Mouse (Mus musculus): ENCODE measurements around the gene Rph3a. TPM values are rescaled to one million over a fixed set of nuclear protein-coding genes. Genes with fewer than 3 reads are reported as not detected.
"Not testable (repeated sequence)": the region's sequence is repeated elsewhere in the genome, so short reads cannot be mapped to it uniquely, and the experiment has no call there.

The Rph3a gene
- polyA plus RNA-seq, 1 experiment, result 0.01 TPM

DNA sequence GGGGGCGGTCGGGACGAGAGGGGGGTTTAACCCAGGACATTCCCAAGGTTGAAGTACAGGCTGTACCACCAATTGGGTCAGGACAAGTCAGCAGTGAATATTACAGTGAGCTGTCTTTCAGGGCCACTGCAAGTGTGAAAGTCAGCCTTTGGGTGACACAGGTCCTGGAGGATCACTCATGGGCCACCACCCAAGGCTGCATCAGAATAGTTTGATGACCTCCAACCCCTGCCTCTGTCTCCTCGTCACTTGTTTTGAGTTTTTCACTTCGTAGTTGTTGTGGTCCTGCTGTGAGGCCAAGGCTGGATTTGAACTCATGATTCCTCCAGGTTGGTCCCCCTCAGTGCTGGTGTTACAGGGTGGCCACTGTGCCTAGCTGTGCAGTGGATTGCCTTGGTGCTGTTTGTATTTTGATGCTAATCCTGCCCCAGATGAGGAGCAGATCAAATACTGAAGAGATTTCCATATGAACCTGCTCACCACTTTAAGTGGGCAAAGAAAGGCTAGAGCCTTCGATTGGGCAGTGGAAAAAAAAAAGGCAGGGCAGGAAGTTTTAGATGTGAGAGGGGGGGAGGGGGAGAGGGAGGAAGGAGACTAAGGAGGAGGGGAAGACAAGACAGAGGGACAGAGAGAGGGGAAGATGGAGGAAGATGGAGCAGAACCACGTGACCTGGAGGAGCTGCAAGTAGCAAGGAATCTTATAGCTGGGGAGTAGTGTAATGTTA is 101.5 kb downstream of the Rph3a start:
- DNase-seq (ENCODE audit: low spot score), result no peak

DNA sequence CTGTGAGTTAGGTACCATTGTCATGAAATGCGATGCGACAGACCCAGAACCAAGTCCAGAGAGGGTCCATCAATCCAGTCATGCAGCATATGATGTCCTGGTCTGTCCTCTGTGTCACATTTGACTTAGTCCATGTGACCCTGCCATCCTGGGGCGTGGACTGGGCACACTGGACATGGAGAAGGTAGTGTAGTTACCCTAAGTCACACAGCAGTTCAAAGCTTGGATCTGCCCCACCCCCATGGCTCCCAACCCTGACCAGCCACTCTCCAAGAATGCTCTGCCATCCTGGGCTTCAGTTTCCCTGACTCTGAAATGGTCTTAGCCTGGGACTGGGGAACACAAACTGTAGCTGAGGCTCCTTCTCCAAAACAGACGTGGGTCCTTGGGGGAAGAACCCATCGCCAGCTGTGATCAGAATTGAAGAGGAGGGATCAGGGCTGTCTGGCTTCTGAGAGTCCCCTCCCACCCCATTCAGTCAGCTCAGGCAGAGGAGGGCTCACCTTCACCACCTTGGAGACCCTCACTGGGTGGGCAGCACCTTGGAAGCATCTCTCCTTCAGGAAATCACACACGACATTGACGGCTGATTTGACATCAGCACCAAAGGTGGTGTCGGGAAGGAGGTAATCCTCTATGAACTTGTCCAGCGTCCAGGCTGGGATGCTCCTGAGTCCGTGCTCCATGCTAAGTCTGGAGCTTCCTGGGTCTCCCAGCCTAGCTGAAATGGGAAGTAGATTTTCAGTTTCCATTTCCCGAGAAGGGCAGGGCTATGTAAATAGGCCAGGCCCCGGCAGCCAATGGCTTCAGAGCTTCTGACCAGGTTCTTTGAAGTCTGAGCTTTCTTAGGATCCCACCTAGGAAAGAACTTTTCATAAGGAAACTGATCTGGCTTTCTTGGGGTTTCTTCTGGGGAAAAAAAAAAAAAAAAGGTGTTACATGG is 102.8 kb downstream of the Rph3a start, which contains the start of gene Oas1a:
Gene Oas1a, minus strand, starts transcription at position 731 of the 943 bp plus-strand sequence.
- not testable (repeated sequence) for DNase-seq (ENCODE audit: low spot score)

DNA sequence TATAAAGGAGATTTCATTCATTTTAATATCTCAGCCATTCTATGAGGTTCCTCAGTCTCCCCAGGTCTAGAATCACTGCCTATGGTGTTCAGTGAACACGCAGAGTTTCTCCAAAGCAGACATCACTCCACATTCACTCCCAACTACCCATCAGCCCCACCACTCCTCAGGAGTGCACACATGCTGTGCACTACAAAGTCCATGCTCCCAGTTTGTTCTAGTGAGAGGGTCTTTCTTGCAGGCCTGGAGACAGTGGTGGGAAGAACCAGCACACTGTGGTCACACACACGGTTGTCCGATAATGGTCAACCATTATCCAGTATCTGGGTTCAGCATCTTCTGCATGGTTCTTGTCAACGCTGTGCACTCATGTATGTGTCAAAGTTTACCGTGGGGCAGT is 107.8 kb downstream of the Rph3a start:
- no peak for DNase-seq (ENCODE audit: low spot score)

DNA sequence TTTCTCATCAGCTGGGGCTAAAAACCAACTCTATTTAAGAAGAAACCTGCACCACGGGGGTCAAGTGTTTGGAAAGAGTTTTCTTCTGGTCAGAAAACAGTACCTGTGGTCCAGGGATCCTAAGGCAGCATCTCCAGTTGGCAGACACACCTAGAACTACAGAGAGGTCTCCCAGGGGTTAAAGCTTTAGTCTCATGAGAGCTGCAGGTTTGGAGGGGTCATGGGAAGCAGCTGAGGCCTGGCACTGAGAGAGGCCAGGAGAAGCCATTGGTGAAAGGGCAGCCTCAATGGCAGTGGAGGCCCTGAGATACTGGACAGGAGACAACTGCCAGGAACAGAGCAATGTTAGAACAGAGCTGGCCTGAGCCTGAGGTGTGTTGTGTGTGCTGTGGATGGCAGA is 109.2 kb downstream of the Rph3a start:
- DNase-seq (ENCODE audit: low spot score), result no peak

DNA sequence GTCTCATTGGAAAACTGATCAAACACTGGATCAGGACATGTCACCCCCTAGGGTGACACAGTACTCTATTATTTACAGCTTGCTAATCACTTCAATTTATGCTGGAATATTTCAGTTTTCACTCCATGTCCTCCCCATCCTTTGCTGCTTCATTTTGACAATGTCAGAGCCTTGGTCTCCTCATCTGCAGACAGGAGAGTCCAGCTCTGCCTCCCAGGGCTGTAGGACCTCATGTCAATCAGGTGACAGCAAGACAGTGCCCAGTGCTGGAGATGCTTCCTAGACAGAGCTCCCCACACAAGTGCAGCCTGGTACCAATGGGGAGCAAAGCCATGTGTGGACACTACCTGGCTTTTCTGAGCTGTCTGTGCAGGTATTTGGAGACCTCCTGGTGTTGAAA is 111.2 kb downstream of the Rph3a start:
- no peak for DNase-seq (ENCODE audit: low spot score)

DNA sequence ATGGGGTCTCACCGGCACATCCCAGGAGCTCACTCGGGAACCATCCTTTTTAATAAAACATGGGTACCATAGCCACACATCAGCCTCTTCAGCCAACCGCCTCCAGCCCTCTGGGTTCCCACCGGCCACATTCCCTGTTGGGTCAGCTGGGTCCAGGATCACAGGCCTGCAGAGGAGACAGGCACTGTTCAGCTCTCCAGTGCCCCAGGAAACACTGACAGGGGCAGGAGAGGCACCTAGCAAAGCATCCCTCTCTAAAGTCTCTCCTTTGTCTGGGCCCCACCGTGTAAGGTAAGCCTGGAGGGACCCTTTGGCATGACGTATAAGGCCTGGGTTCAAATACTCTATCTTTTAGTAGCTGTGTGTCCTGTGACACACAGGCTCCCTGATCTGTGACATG is 111.6 kb downstream of the Rph3a start:
- DNase-seq (ENCODE audit: low spot score), result no peak

DNA sequence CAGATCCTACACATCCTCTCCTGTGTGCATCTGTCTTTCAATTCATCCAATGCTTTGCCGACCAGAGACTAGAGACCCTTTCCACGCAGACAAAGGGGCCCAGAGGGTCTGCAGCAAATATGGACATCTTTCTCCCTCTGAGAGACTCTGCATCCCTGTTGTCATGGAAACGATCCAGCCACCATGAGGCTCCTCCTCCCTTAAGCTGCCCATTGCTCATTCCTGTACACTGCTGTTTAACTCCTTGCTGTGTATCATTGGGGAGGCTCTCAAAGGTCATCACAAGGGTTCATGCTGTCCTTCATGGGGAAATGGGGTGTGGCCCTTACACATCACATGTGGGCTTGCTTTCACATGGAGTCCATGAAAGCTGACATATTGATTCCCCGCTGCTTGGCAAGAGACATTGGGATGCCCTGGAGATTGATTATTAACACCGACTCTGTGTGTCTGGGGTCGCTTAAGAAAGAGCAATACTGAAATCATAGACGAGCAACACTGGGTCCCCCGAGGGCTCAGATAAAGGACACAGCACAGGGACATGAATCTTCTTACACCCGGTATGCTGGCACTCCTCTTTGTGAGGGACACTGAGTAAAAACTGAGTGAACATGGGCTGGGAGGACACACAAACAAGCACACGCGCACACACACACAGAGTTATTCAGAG is 114.5 kb downstream of the Rph3a start:
- no peak for DNase-seq (ENCODE audit: low spot score)

DNA sequence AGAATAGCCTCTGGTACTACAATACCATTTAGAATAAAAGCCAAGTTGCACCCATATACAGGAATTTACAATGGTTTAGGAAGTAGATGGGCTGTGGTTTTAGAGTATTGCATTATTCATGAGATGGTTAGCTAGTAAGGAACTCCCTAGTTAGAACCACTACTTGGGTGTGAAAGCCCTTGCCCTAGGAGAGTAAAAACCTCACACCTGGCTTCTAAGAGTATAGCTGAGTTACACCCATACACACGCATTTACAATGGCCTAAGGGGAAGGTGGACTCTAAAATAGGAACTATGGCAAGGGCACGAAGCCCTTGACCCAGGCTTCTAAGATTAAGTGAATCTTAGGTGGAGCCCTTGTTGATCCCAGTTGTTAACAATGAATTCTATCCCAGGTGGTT is 115.2 kb downstream of the Rph3a start:
- not testable (repeated sequence) for DNase-seq (ENCODE audit: low spot score)

DNA sequence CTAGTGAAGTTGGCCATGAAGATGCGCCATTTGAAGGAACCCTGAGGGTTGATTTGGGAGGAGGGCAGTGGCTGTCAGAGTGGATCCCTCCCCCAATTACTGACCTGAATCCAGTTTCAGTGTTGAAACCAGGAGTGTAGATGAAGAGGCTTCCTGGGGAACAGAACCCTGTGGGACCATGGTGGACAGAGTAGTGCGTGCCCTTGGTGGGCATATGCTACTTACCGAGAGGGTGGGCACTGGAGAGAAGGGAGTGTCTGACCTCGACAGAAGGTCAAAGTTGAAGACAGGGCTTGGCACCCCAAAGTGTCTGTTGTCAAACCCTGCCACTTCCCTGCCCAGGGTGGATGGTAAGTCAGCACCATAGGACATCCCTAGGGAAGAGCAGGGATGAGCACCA is 116.0 kb downstream of the Rph3a start:
- not testable (repeated sequence) for DNase-seq (ENCODE audit: low spot score)

DNA sequence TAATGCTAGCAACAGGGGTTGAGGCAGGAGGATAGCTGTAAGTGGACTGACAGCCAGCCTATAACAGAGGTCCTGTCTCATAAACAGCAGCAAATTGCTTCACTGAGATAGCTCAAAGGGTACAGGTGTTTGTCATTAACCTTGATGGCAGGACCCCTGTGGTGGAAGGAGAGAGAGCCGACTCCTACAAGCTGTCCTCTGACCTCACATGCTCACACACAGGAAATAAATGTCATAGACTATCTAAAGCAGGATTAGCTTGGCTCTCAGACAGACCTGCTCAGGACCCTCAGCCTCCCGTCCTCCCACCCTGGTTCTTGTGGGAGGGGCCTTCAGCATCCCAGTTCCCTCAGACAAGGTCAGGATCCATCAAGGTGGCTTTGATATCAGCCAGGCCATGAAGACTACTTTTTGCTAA is 117.6 kb downstream of the Rph3a start:
- DNase-seq (ENCODE audit: low spot score), result no peak

DNA sequence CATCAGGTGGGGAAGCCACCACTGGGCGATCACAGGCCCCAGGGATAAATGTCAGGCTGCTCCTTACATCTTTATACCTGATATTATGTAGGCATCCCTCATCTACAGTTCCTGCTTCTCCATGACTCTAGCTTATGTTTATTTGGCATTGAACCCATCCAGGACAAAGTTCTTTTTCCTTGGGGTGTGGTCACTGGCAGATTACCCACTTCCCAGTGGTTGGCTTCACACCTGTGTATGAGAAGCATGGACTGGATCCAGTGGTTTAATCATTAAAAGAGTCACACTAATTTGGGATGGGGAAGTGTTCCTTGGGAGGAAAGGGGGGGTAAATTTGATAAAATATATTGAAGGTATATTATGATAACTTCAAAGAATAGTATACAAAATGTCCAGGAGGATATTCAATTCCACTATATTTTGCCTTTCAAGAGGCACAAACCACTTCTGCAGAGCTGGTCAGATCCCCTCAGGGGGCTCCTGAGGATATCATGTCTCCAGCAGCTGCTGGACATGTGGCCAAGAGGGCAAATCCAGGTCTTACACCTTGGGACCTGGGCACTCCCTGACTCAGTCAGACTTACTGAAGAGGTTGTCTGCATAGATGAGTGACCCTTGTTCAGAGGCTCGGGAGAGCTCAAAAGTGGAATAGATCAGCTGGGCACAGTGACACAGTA is 118.2 kb downstream of the Rph3a start:
- not testable (repeated sequence) for DNase-seq (ENCODE audit: low spot score)

DNA sequence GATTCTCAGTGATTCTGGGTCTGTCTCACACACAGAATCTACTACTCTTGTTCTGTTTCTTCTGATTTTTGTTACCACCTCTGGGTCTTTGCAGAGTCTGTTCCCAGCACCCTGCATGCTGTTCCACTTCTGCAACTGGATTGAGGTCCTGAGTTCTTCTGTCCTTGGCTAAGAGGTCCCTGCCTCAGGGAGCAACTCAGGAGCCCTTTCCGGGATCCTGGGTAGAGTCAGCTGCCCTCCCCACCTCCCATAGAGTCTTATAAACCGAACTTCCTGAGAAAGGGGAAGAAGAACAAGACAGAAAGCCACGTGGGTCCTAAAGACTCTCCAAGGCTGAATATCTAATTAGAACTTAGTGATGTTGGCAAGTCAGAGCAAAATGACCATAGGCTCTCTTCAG is 118.9 kb downstream of the Rph3a start:
- no peak for DNase-seq (ENCODE audit: low spot score)

Other genes starting within 250 kb of the Rph3a start
- gene Oas3, start 232.4 kb downstream of the Rph3a start, polyA plus RNA-seq (2012; rRNA removed), result 0.32 and 0.94 TPM in 2 replicates
- gene Oas1e, start 214.6 kb downstream of the Rph3a start, polyA plus RNA-seq (2012; rRNA removed), result 0.06 and 0.07 TPM in 2 replicates
- 4.7 and 5.1 TPM in 2 replicates for gene Oas1c, start 197.6 kb downstream of the Rph3a start, polyA plus RNA-seq (2012; rRNA removed)
- gene Oas1f, start 162.7 kb downstream of the Rph3a start, polyA plus RNA-seq (2012; rRNA removed), result 0.15 and 0.16 TPM in 2 replicates
- gene Oas1h, start 148.7 kb downstream of the Rph3a start, polyA plus RNA-seq (2012; rRNA removed), result not detected in 2 replicates
- gene Oas1g, start 122.5 kb downstream of the Rph3a start, polyA plus RNA-seq (2012; rRNA removed), result 2.4 and 3.1 TPM in 2 replicates
- 5.3 and 5.7 TPM in 2 replicates for gene Oas1a, start 102.6 kb downstream of the Rph3a start, polyA plus RNA-seq (2012; rRNA removed)
- gene Oas1d, start 95.6 kb downstream of the Rph3a start, polyA plus RNA-seq (2012; rRNA removed), result not detected in 2 replicates
- 40.0 and 56.5 TPM in 2 replicates for gene Ptpn11, start 181.3 kb upstream of the Rph3a start, polyA plus RNA-seq (2012; rRNA removed)
- gene Rpl6, start 194.4 kb upstream of the Rph3a start, polyA plus RNA-seq (2012; rRNA removed), result 889 and 965 TPM in 2 replicates
- gene Hectd4, start 210.1 kb upstream of the Rph3a start, polyA plus RNA-seq (2012; rRNA removed), result 11.8 and 13.2 TPM in 2 replicates